Mouse (Mus musculus) limb, embryonic 12.5 days (tissue): Measurements from ENCODE around the gene Gid8. TPM values are rescaled to one million over a fixed set of nuclear protein-coding genes. Genes with fewer than 3 reads are reported as not detected.

Experiments used
- ATAC-seq: fragments of 200-750 bp; cut with Nextera tagmentation; 2 replicates; pipeline ENCODE4 v1.8.0; 2017; ENCODE audit warnings: low read depth, moderate TSS enrichment; ENCODE audit not compliant: insufficient number of reproducible peaks, insufficient read depth, low FRiP score, low TSS enrichment
- H3K27ac ChIP-seq: fragments of 300-500 bp; sonication (generic); 2 replicates; pipeline ENCODE4 v1.5.1; 2016; ENCODE audit warnings: mild to moderate bottlenecking, moderate library complexity
- H3K27me3 ChIP-seq: fragments of 300-500 bp; sonication (generic); 2 replicates; pipeline ENCODE4 v1.6.1; 2016; ENCODE audit warnings: mild to moderate bottlenecking, moderate library complexity
- H3K36me3 ChIP-seq: fragments of 300-500 bp; sonication (generic); 2 replicates; pipeline ENCODE4 v1.6.1; 2016; ENCODE audit warnings: mild to moderate bottlenecking, moderate library complexity
- H3K4me1 ChIP-seq: fragments of 300-500 bp; sonication (generic); replicated peaks from 2 replicates; pipeline ENCODE4 v1.6.1; 2016
- H3K4me2 ChIP-seq: fragments of 300-500 bp; sonication (generic); 2 replicates; pipeline ENCODE4 v1.6.1; 2016; ENCODE audit warnings: mild to moderate bottlenecking, moderate library complexity
- H3K4me3 ChIP-seq: fragments of 300-500 bp; sonication (generic); replicated peaks from 2 replicates; pipeline ENCODE4 v1.5.1; 2016; ENCODE audit warnings: mild to moderate bottlenecking
- H3K9ac ChIP-seq: fragments of 300-500 bp; sonication (generic); replicated peaks from 2 replicates; pipeline ENCODE4 v1.6.1; 2016; ENCODE audit warnings: mild to moderate bottlenecking, moderate library complexity
- H3K9me3 ChIP-seq: fragments of 300-500 bp; sonication (generic); 2 replicates; pipeline ENCODE4 v1.6.1; 2016; ENCODE audit warnings: mild to moderate bottlenecking, moderate library complexity
- WGBS: fragments of 180-500 bp; shearing (Covaris S2); methylation state at CpG from one replicate; pipeline ENCODE4 v1.1.7; 2016; 5-methylcytosine and 5-hydroxymethylcytosine counted together
- polyA plus RNA-seq: library from polyadenylated mRNA; unstranded; fragments of >200 nt; fragmentation: Nextera tagmentation; extraction: Ambion mirVana; gene quantifications from 2 replicates; pipeline ENCODE4 v1.2.1, GENCODE M21; 2016

Gid8 gene
- polyA plus RNA-seq, 1 experiment from 2014 or later: 60.9 TPM

- no peak for ATAC-seq
- Histone ChIP-seq H3K27ac (no peak overlapping the region), H3K4me1 (no peaks in the 10 kb centered on the region), H3K27me3 (peaks cover 17% of the 10 kb centered on the region), H3K9me3 (no peaks in the 10 kb centered on the region), H3K4me2 (no peak overlapping the region), H3K36me3 (no peaks in the 10 kb centered on the region), H3K4me3 (no peak overlapping the region), H3K9ac (no peak overlapping the region)
- WGBS: 57% methylated on average over 5 of the region's 5 CpGs
These were observed 39.0 kb downstream of the Gid8 start for GRCm38 (mm10) chr2:180748904-180749303.

- Histone ChIP-seq H3K36me3 (no peaks in the 10 kb centered on the region), H3K27me3 (peaks cover 32% of the 10 kb centered on the region), H3K4me1 (no peaks in the 10 kb centered on the region), H3K4me2 (no peak overlapping the region), H3K9me3 (no peaks in the 10 kb centered on the region), H3K4me3 (no peak overlapping the region), H3K27ac (no peak overlapping the region), H3K9ac (no peak overlapping the region)
- 53% methylated on average over 5 of the region's 5 CpGs for WGBS
- peak; percentile 26; the same call in 1 of the 2 replicates for ATAC-seq
These were observed 45.2 kb downstream of the Gid8 start for GRCm38 (mm10) chr2:180754976-180755688.

- no peaks in the 10 kb centered on the region for H3K4me1 ChIP-seq
- H3K27ac ChIP-seq: no peak overlapping the region
- no peak overlapping the region for H3K9ac ChIP-seq
- no peak overlapping the region for H3K4me3 ChIP-seq
- H3K4me2 ChIP-seq: no peak overlapping the region
- no peaks in the 10 kb centered on the region for H3K9me3 ChIP-seq
- peaks cover 32% of the 10 kb centered on the region for H3K27me3 ChIP-seq
- no peaks in the 10 kb centered on the region for H3K36me3 ChIP-seq
- ATAC-seq: peak; percentile 56; the same call in 1 of the 2 replicates
- WGBS: under 1% methylated on average over 8 of the region's 8 CpGs
These were observed 46.0 kb downstream of the Gid8 start for GRCm38 (mm10) chr2:180755896-180756295.

- Histone ChIP-seq H3K4me3 (no peak overlapping the region), H3K4me1 (no peaks in the 10 kb centered on the region), H3K4me2 (no peak overlapping the region), H3K27ac (no peak overlapping the region), H3K27me3 (peaks cover 39% of the 10 kb centered on the region), H3K9me3 (no peaks in the 10 kb centered on the region), H3K36me3 (no peaks in the 10 kb centered on the region), H3K9ac (no peak overlapping the region)
- ATAC-seq: no peak
- 35% methylated on average over 2 of the region's 2 CpGs for WGBS
These were observed 46.9 kb downstream of the Gid8 start for GRCm38 (mm10) chr2:180756786-180757185.

GRCm38 (mm10) chr2:180758513-180759263, 48.8 kb downstream of the Gid8 start:
- no peak overlapping the region for H3K27ac ChIP-seq
- no peaks in the 10 kb centered on the region for H3K4me1 ChIP-seq
- H3K4me3 ChIP-seq: no peak overlapping the region
- no peaks in the 10 kb centered on the region for H3K9me3 ChIP-seq
- H3K36me3 ChIP-seq: no peaks in the 10 kb centered on the region
- peaks cover 34% of the 10 kb centered on the region for H3K27me3 ChIP-seq
- no peak overlapping the region for H3K9ac ChIP-seq
- ATAC-seq: no peak
- 53% methylated on average over 15 of the region's 15 CpGs for WGBS
- H3K4me2 ChIP-seq: no peak overlapping the region

GRCm38 (mm10) chr2:180764986-180765385, 55.1 kb downstream of the Gid8 start:
- no peak overlapping the region for H3K4me3 ChIP-seq
- H3K4me1 ChIP-seq: no peaks in the 10 kb centered on the region
- H3K27ac ChIP-seq: no peak overlapping the region
- H3K9ac ChIP-seq: no peak overlapping the region
- H3K9me3 ChIP-seq: no peaks in the 10 kb centered on the region
- 64% methylated on average over 11 of the region's 11 CpGs for WGBS
- no peak overlapping the region for H3K4me2 ChIP-seq
- peaks cover 38% of the 10 kb centered on the region for H3K27me3 ChIP-seq
- no peaks in the 10 kb centered on the region for H3K36me3 ChIP-seq
- ATAC-seq: no peak

- 75% methylated on average over 7 of the region's 7 CpGs for WGBS
- Histone ChIP-seq H3K4me3 (no peak overlapping the region), H3K4me1 (no peaks in the 10 kb centered on the region), H3K27me3 (peaks cover 44% of the 10 kb centered on the region), H3K4me2 (no peak overlapping the region), H3K9me3 (no peaks in the 10 kb centered on the region), H3K36me3 (no peaks in the 10 kb centered on the region), H3K27ac (no peak overlapping the region), H3K9ac (no peak overlapping the region)
- no peak for ATAC-seq
These were observed 55.8 kb downstream of the Gid8 start for GRCm38 (mm10) chr2:180765713-180766112.

Other genes with a start within 250 kb of the Gid8 start
- gene Ntsr1, start 210.1 kb upstream of the Gid8 start, polyA plus RNA-seq: 0.08 TPM in 1 of 2 replicates, not detected in the other
- 39.8 and 44.3 TPM in 2 replicates for gene Mrgbp, start 128.8 kb upstream of the Gid8 start, polyA plus RNA-seq
- 93.0 and 96.7 TPM in 2 replicates for gene Ogfr, start 120.9 kb upstream of the Gid8 start, polyA plus RNA-seq
- 196 and 224 TPM in 2 replicates for gene Col9a3, start 112.3 kb upstream of the Gid8 start, polyA plus RNA-seq
- gene Tcfl5, start 67.4 kb upstream of the Gid8 start, polyA plus RNA-seq: 0.30 and 0.47 TPM in 2 replicates
- 36.1 and 38.2 TPM in 2 replicates for gene Dido1, start 118 bp upstream of the Gid8 start, polyA plus RNA-seq
- 0.45 and 0.52 TPM in 2 replicates for gene Slc17a9, start 15.1 kb downstream of the Gid8 start, polyA plus RNA-seq
- not detected in 2 replicates for gene Bhlhe23, start 66.8 kb downstream of the Gid8 start, polyA plus RNA-seq
- 77.1 and 78.5 TPM in 2 replicates for gene Ythdf1, start 210.8 kb downstream of the Gid8 start, polyA plus RNA-seq
- gene Birc7, start 218.9 kb downstream of the Gid8 start, polyA plus RNA-seq: not detected in 2 replicates
- gene Nkain4, start 244.6 kb downstream of the Gid8 start, polyA plus RNA-seq: 6.0 and 11.2 TPM in 2 replicates